Mouse (Mus musculus) heart, adult 8-10 months (tissue): ENCODE measurements around the gene Olfr195. TPM values are rescaled to one million over a fixed set of nuclear protein-coding genes. Genes with fewer than 3 reads are reported as not detected.
"Not testable (repeated sequence)": the region's sequence is repeated elsewhere in the genome, so short reads cannot be mapped to it uniquely, and the experiment has no call there.

Experiments
- DNase-seq: peaks from one replicate; pipeline ENCODE4 v3.0.0; 2022; ENCODE audit warnings: low spot score
- total RNA-seq, 4 experiments: library from RNA; stranded (reverse); gene quantifications; 2 replicates each; pipeline ENCODE4 v1.2.4; 2022

The Olfr195 gene
- total RNA-seq, result not detected

GRCm38 (mm10) chr16:59146746-59147145 lies at the start of gene Olfr195:
Gene Olfr195, plus strand, starts transcription at chr16:59147046.
- no peak for DNase-seq

- no peak for DNase-seq
Measured at GRCm38 (mm10) chr16:59105312-59105711, 41.5 kb upstream of the Olfr195 start.

- DNase-seq, result not testable (repeated sequence)
Measured at GRCm38 (mm10) chr16:59108522-59108921, 38.3 kb upstream of the Olfr195 start.

- no peak for DNase-seq
Measured at GRCm38 (mm10) chr16:59111781-59112180, 35.1 kb upstream of the Olfr195 start, which contains the start of gene Olfr193. Gene Olfr193, minus strand, starts transcription at chr16:59111881.

- no peak for DNase-seq
Measured at GRCm38 (mm10) chr16:59120969-59121368, 25.9 kb upstream of the Olfr195 start, which contains the start of gene Olfr194. Gene Olfr194, minus strand, starts transcription at chr16:59121069.

- no peak for DNase-seq
Measured at GRCm38 (mm10) chr16:59130740-59131139, 16.1 kb upstream of the Olfr195 start.

GRCm38 (mm10) chr16:59141105-59141504 lies 5.7 kb upstream of the Olfr195 start:
- DNase-seq, result no peak

- DNase-seq, result no peak
Measured at GRCm38 (mm10) chr16:59151996-59152395, 5.2 kb downstream of the Olfr195 start.

- DNase-seq, result no peak
Measured at GRCm38 (mm10) chr16:59170354-59170753, 23.5 kb downstream of the Olfr195 start, which contains the start of gene Olfr196. Gene Olfr196, minus strand, starts transcription at chr16:59170454.

Other genes starting within 250 kb of the Olfr195 start
- not detected for gene Olfr181, start 218.3 kb upstream of the Olfr195 start, total RNA-seq
- gene Olfr180, start 217.7 kb upstream of the Olfr195 start, total RNA-seq, result not detected
- gene Olfr183, start 151.7 kb upstream of the Olfr195 start, total RNA-seq, result not detected
- not detected for gene Olfr186, start 116.8 kb upstream of the Olfr195 start, total RNA-seq
- not detected for gene Olfr187, start 107.3 kb upstream of the Olfr195 start, total RNA-seq
- not detected for gene Olfr190, start 69.0 kb upstream of the Olfr195 start, total RNA-seq
- gene Olfr191, start 57.2 kb upstream of the Olfr195 start, total RNA-seq, result not detected
- gene Olfr193, start 35.2 kb upstream of the Olfr195 start, total RNA-seq, result not detected
- not detected for gene Olfr194, start 26.0 kb upstream of the Olfr195 start, total RNA-seq
- gene Olfr196, start 23.4 kb downstream of the Olfr195 start, total RNA-seq, result not detected
- gene Olfr198, start 56.5 kb downstream of the Olfr195 start, total RNA-seq, result not detected
- not detected for gene Olfr199, start 72.7 kb downstream of the Olfr195 start, total RNA-seq
- not detected for gene Olfr201, start 125.6 kb downstream of the Olfr195 start, total RNA-seq
- gene Olfr202, start 139.7 kb downstream of the Olfr195 start, total RNA-seq, result not detected
- gene Olfr203, start 151.8 kb downstream of the Olfr195 start, total RNA-seq, result not detected
- not detected for gene Olfr204, start 171.2 kb downstream of the Olfr195 start, total RNA-seq
- gene Olfr205, start 184.1 kb downstream of the Olfr195 start, total RNA-seq, result not detected
- not detected for gene Olfr206, start 202.2 kb downstream of the Olfr195 start, total RNA-seq
- not detected for gene Olfr209, start 216.9 kb downstream of the Olfr195 start, total RNA-seq